Mouse (Mus musculus): ENCODE results near the gene Timm17b. TPM values are rescaled to one million over a fixed set of nuclear protein-coding genes. Genes with fewer than 3 reads are reported as not detected.
"Not testable (repeated sequence)": the region's sequence is repeated elsewhere in the genome, so short reads cannot be mapped to it uniquely, and the experiment has no call there.

Gene Timm17b
- total RNA-seq, 1 experiment: 39.2 TPM

GRCm38 (mm10) chrX:7883841-7884567 lies 15.2 kb upstream of the Timm17b start, which contains the start of gene Slc35a2:
Gene Slc35a2 (plus strand): TSS chrX:7884028.
- H3K27ac ChIP-seq (ENCODE audit: insufficient read depth, low read depth, low read length, poor library complexity, severe bottlenecking): peak within 1 kb of the TSS; percentile 85
- H3K4me3 ChIP-seq (ENCODE audit: insufficient read depth in 1 of 2, low read depth in 1 of 2, low read length in 2 of 2, poor library complexity in 1 of 2, severe bottlenecking in 1 of 2): peak within 1 kb of the TSS; percentile 69 to 78

GRCm38 (mm10) chrX:7898211-7898610 lies 946 bp upstream of the Timm17b start:
- no peak overlapping the region for H3K27ac ChIP-seq (ENCODE audit: insufficient read depth, low read depth, low read length, poor library complexity, severe bottlenecking)
- H3K9me3 ChIP-seq (ENCODE audit: control insufficient read depth, insufficient read depth, low read depth, low read length): no peaks in the 10 kb centered on the region
- no peaks in the 10 kb centered on the region for H3K4me1 ChIP-seq (ENCODE audit: control insufficient read depth in 2 of 2, insufficient read depth in 2 of 2, low read length in 2 of 2, poor library complexity in 1 of 2)
- H3K9ac ChIP-seq (ENCODE audit: insufficient read depth, low read depth, low read length, poor library complexity, severe bottlenecking): peak overlapping the region; percentile 28; the same call in 1 of the 2 replicates
- TF ChIP-seq ZNF384 (IDR thresholded peaks at IDR 0.05; ENCODE audit: low read depth, low read length) (no peak), MAFK (IDR thresholded peaks at IDR 0.05; ENCODE audit: insufficient read depth, low read depth, low read length) (no peak), HCFC1 (IDR thresholded peaks at IDR 0.05; ENCODE audit: borderline replicate concordance, insufficient read depth, low read length) (no peak), CHD2 (IDR thresholded peaks at IDR 0.05; ENCODE audit: low read depth, low read length) (no peak), ZC3H11A (IDR thresholded peaks at IDR 0.05; ENCODE audit: borderline replicate concordance, low read depth, low read length) (no peak)
- H3K36me3 ChIP-seq (ENCODE audit: control insufficient read depth, insufficient read depth, low read length, poor library complexity, severe bottlenecking): peaks cover 12% of the 10 kb centered on the region
- DNase-seq (ENCODE audit: low read depth, low spot score): no peak
- in situ Hi-C loops (cut with MboI; ENCODE audit: low sequenced_read_pairs in 2 of 2, unreplicated experiment in 2 of 2): no loop called here
- H3K4me3 ChIP-seq (ENCODE audit: insufficient read depth in 1 of 2, low read depth in 1 of 2, low read length in 2 of 2, poor library complexity in 1 of 2, severe bottlenecking in 1 of 2): peak overlapping the region; percentile 68 to 85

More at GRCm38 (mm10) chrX:7883841-7884567, 15.2 kb upstream of the Timm17b start, which contains the start of gene Slc35a2:
- no peak for DNase-seq (ENCODE audit: low read depth, low spot score)
- in situ Hi-C loops (cut with MboI; ENCODE audit: low sequenced_read_pairs in 2 of 2, unreplicated experiment in 2 of 2): no loop called here
- no peaks in the 10 kb centered on the region for H3K9me3 ChIP-seq (ENCODE audit: control insufficient read depth, insufficient read depth, low read depth, low read length)
- H3K36me3 ChIP-seq (ENCODE audit: control insufficient read depth, insufficient read depth, low read length, poor library complexity, severe bottlenecking): peaks cover 6% of the 10 kb centered on the region; the same call in 1 of the 2 replicates
- H3K4me1 ChIP-seq (ENCODE audit: control insufficient read depth in 2 of 2, insufficient read depth in 2 of 2, low read length in 2 of 2, poor library complexity in 1 of 2): peaks cover 0 to 5% of the 10 kb centered on the region in 2 experiments; a peak in 2 of 4 replicates
- H3K9ac ChIP-seq (ENCODE audit: insufficient read depth, low read depth, low read length, poor library complexity, severe bottlenecking): peak within 1 kb of the TSS; percentile 70
- no peak for TF ChIP-seq ZNF384 (IDR thresholded peaks at IDR 0.05; ENCODE audit: low read depth, low read length)
- no peak for TF ChIP-seq CHD2 (IDR thresholded peaks at IDR 0.05; ENCODE audit: low read depth, low read length)
- TF ChIP-seq ZC3H11A (IDR thresholded peaks at IDR 0.05; ENCODE audit: borderline replicate concordance, low read depth, low read length): no peak
- no peak for TF ChIP-seq HCFC1 (IDR thresholded peaks at IDR 0.05; ENCODE audit: borderline replicate concordance, insufficient read depth, low read length)
- TF ChIP-seq MAFK (IDR thresholded peaks at IDR 0.05; ENCODE audit: insufficient read depth, low read depth, low read length): no peak

DNA sequence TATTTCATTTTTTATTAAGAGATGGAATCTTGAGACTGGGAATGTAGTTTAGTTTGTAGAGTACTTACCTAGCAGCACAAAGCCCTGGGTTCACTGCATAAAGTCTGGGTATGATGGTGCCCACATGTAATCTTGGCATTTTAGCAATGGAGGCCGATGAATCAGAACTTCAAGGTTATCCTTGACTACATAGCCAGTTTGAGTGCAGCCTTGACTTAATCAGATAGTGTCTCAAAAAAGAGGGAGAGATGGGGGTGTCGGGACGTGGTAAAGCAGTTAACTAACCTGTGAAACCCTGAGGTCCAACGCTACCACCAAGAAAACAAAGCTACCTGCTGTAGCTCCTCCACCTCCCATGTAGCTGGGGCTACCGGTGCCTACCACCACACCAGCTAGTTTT lies 5.3 kb downstream of the Timm17b start:
- TF ChIP-seq ZC3H11A (IDR thresholded peaks at IDR 0.05; ENCODE audit: borderline replicate concordance, low read depth, low read length) (no peak), MAFK (IDR thresholded peaks at IDR 0.05; ENCODE audit: insufficient read depth, low read depth, low read length) (no peak), ZNF384 (IDR thresholded peaks at IDR 0.05; ENCODE audit: low read depth, low read length) (no peak), HCFC1 (IDR thresholded peaks at IDR 0.05; ENCODE audit: borderline replicate concordance, insufficient read depth, low read length) (no peak), CHD2 (IDR thresholded peaks at IDR 0.05; ENCODE audit: low read depth, low read length) (no peak)
- DNase-seq (ENCODE audit: low read depth, low spot score): no peak
- in situ Hi-C loops (cut with MboI; ENCODE audit: low sequenced_read_pairs in 2 of 2, unreplicated experiment in 2 of 2): no loop called here
- H3K4me3 ChIP-seq (ENCODE audit: insufficient read depth in 1 of 2, low read depth in 1 of 2, low read length in 2 of 2, poor library complexity in 1 of 2, severe bottlenecking in 1 of 2): no peak overlapping the region
- H3K36me3 ChIP-seq (ENCODE audit: control insufficient read depth, insufficient read depth, low read length, poor library complexity, severe bottlenecking): 0 out of 2 replicates have a peak, but pooled peaks cover 2% of the 10 kb centered on the region
- H3K9me3 ChIP-seq (ENCODE audit: control insufficient read depth, insufficient read depth, low read depth, low read length): no peaks in the 10 kb centered on the region
- no peak overlapping the region for H3K27ac ChIP-seq (ENCODE audit: insufficient read depth, low read depth, low read length, poor library complexity, severe bottlenecking)
- H3K4me1 ChIP-seq (ENCODE audit: control insufficient read depth in 2 of 2, insufficient read depth in 2 of 2, low read length in 2 of 2, poor library complexity in 1 of 2): no peaks in the 10 kb centered on the region
- no peak overlapping the region for H3K9ac ChIP-seq (ENCODE audit: insufficient read depth, low read depth, low read length, poor library complexity, severe bottlenecking)

- Histone ChIP-seq H3K27ac (ENCODE audit: insufficient read depth, low read depth, low read length, poor library complexity, severe bottlenecking) (no peak within 1 kb of the TSS), H3K36me3 (ENCODE audit: control insufficient read depth, insufficient read depth, low read length, poor library complexity, severe bottlenecking) (0 out of 2 replicates have a peak, but pooled peaks cover 2% of the 10 kb centered on the region), H3K4me1 (ENCODE audit: control insufficient read depth in 2 of 2, insufficient read depth in 2 of 2, low read length in 2 of 2, poor library complexity in 1 of 2) (peaks cover 0 to 2% of the 10 kb centered on the region in 2 experiments; a peak in 1 of 4 replicates), H3K4me3 (ENCODE audit: insufficient read depth in 1 of 2, low read depth in 1 of 2, low read length in 2 of 2, poor library complexity in 1 of 2, severe bottlenecking in 1 of 2) (no peak within 1 kb of the TSS), H3K9ac (ENCODE audit: insufficient read depth, low read depth, low read length, poor library complexity, severe bottlenecking) (no peak within 1 kb of the TSS), H3K9me3 (ENCODE audit: control insufficient read depth, insufficient read depth, low read depth, low read length) (no peaks in the 10 kb centered on the region)
- TF ChIP-seq HCFC1 (IDR thresholded peaks at IDR 0.05; ENCODE audit: borderline replicate concordance, insufficient read depth, low read length) (no peak), MAFK (IDR thresholded peaks at IDR 0.05; ENCODE audit: insufficient read depth, low read depth, low read length) (no peak), ZNF384 (IDR thresholded peaks at IDR 0.05; ENCODE audit: low read depth, low read length) (no peak), CHD2 (IDR thresholded peaks at IDR 0.05; ENCODE audit: low read depth, low read length) (no peak), ZC3H11A (IDR thresholded peaks at IDR 0.05; ENCODE audit: borderline replicate concordance, low read depth, low read length) (no peak)
- no peak for DNase-seq (ENCODE audit: low read depth, low spot score)
- in situ Hi-C loops (cut with MboI; ENCODE audit: low sequenced_read_pairs in 2 of 2, unreplicated experiment in 2 of 2): no loop called here
These were observed 8.6 kb downstream of the Timm17b start, which contains the start of gene Gm10491 for GRCm38 (mm10) chrX:7907735-7908134. Gene Gm10491 (minus strand): TSS chrX:7907835.

GRCm38 (mm10) chrX:7909242-7909641 lies 10.1 kb downstream of the Timm17b start, which contains the start of gene Gm10490:
Gene Gm10490 (plus strand): TSS chrX:7909542.
- DNase-seq (ENCODE audit: low read depth, low spot score); H3K4me3 ChIP-seq (ENCODE audit: insufficient read depth in 1 of 2, low read depth in 1 of 2, low read length in 2 of 2, poor library complexity in 1 of 2, severe bottlenecking in 1 of 2); H3K9ac ChIP-seq (ENCODE audit: insufficient read depth, low read depth, low read length, poor library complexity, severe bottlenecking); in situ Hi-C loops (cut with MboI; ENCODE audit: low sequenced_read_pairs in 2 of 2, unreplicated experiment in 2 of 2); H3K27ac ChIP-seq (ENCODE audit: insufficient read depth, low read depth, low read length, poor library complexity, severe bottlenecking); H3K4me1 ChIP-seq (ENCODE audit: control insufficient read depth in 2 of 2, insufficient read depth in 2 of 2, low read length in 2 of 2, poor library complexity in 1 of 2); H3K9me3 ChIP-seq (ENCODE audit: control insufficient read depth, insufficient read depth, low read depth, low read length); H3K36me3 ChIP-seq (ENCODE audit: control insufficient read depth, insufficient read depth, low read length, poor library complexity, severe bottlenecking): not testable (repeated sequence)
